Mouse (Mus musculus) cerebellum, adult 9-11 months (tissue): ENCODE measurements around the gene Olfr480.

Experiments used
- DNase-seq: peaks from one replicate; pipeline ENCODE4 v3.0.0; 2022

Gene Olfr480

DNA sequence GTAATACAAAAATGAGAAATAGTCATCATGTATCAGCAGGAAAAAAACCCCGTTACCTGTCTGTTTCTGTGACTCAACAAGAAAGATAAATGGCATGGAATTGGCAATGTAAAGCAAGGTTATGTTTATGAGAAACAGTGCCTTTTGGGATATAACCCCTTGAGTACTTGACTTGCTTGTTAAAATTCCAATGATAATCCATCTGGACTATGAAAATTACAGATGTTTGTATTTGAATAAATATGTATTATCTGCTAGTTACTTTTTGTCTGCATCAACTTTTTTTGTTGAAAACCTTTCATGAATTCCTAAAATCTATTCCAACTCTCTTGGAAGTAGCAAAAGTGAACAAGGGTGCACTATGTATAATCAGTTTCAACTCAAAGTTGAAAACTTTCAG lies at the start of gene Olfr480:
TSS of gene Olfr480 (minus strand) at position 101 of the 400 bp plus-strand sequence.
- no peak for DNase-seq

DNA sequence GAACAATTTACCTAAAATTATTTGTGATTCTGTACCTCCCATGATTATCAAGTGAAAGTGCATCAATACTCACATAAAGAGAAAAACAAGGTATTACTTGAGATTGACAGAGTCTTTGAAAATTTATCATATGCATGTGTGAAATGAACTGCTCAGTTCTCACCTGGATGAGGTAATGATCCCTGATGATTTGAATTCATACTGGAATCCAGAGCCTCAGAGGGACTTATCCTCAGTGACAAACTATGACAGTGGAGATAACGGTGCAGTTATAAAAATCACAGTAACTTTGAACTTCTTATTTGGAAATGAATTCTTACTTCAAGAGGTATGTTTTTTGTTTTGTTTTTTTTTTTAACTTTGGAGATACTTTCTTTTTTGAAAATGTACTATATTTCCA lies 33.4 kb upstream of the Olfr480 start, which contains the start of gene Olfr483:
TSS of gene Olfr483 (plus strand) at position 301 of the 400 bp plus-strand sequence.
- no peak for DNase-seq

DNA sequence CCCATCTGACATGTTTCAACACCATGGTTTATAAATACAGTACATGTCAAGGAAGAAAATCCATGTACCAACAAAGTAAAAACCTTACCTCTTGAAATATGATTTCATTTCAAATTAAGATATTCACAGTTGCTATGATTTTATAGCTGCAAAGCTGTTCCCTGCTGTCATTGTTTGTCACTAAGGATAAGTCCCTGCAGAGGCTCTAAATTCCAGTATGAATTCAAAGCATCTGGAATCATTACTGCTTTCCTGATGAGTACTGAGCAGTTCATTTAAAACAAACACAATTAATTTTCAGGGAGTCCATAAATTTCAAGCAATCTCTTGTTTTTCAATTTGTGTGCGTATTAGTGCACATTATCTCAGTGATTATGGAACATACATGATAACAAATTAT lies 30.3 kb upstream of the Olfr480 start, which contains the start of gene Olfr482:
TSS of gene Olfr482 (minus strand) at position 101 of the 400 bp plus-strand sequence.
- no peak for DNase-seq

DNA sequence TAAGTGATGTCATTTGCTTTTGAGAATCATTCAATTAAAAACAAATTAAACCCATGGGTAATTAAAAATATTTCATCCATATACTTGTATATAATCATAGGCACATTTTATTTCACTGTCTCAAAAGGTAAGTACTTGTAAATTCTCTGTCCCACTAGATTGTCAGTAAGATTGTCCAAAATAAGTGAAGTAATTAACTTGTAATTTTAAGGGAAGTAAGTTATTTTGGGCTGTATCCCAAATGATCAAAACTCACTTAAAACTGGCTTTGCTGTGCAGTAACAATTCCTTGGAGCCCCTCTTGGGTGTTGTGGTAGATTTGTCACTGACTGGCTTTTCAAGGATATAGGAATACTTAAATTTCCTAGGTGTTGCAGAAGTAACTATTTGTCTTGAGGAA lies 12.4 kb upstream of the Olfr480 start, which contains the start of gene Olfr481:
TSS of gene Olfr481 (plus strand) at position 301 of the 400 bp plus-strand sequence.
- no peak for DNase-seq

DNA sequence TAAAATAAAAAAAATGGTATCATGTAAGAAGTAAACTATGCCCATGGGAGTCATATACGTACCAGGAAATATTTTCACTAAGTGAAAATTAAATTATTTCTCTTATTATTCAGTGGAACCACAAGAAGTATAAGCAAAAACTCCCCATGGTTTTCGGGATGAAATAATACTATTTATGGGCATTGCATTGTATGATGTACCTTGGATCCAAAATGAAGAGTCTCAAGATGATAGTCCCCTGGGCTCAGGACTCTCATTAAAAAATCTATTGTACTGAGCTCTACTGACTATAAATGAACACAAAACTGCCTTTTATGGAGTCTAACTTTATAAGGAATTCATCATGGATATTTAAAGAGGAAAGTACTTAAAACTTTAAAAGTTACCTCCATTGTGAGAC lies 16.8 kb downstream of the Olfr480 start, which contains the start of gene Olfr479:
TSS of gene Olfr479 (plus strand) at position 301 of the 400 bp plus-strand sequence.
- DNase-seq, result no peak

DNA sequence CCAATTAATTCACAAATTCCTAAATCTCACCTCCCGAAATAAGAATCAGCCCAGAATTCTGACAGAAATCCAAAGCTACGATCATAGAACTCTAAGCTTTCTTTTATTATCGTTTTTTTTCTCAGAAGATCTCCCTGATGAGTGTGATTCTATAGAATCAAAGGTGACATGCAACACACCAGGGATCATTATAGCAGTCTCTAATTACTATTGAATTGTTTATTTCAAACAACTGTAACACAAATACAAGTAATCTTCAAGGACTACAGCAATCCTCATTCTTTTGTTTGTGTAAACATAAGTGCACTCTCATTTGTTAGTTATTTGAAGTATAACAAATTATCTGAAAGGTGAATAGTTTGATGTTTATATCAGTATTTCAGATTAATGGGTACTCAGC lies 33.3 kb downstream of the Olfr480 start, which contains the start of gene Olfr478:
TSS of gene Olfr478 (minus strand) at position 101 of the 400 bp plus-strand sequence.
- no peak for DNase-seq
